Mouse (Mus musculus) cerebellum, adult (tissue): Measurements from ENCODE around the gene Vsx1.
A peak's percentile ranks its signal among the peaks of the same experiment; 100 is the strongest.

ENCODE experiments used
- ATAC-seq: cut with Nextera tagmentation; 2 replicates; pipeline ENCODE4 v1.9.2; 2017; ENCODE audit warnings: mild to moderate bottlenecking, moderate library complexity, mixed read lengths; ENCODE audit not compliant: insufficient number of reproducible peaks, low FRiP score, low TSS enrichment

The Vsx1 gene

DNA sequence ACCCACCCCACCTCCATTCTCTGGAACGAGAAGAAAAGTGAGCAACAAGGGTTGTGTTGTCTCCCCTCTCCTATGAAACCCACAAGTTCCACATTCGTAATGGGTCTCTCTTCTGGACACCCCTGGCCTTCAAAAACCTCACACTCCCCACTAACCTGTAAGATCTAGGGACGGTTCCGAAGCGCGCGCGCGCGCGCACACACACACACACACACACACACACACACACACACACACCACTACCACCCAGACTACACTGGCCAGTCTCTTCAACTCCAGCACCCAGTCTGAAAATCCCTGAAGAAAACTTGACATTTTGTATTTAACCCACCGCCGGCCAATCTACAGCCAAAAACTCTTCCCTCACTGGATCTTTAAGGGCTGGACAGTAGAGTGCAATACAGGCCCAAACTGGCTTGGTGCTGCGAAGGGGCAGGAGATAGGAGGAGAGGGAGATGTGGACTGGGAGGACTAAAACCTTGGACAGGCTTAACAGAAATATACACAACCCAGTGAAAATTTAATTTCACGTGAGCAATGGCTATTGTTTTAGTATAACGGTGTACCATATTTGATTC, at the start of gene Vsx1:
Gene Vsx1 (minus strand): TSS at position 138 of the 578 bp plus-strand sequence.
- ATAC-seq, result no peak

DNA sequence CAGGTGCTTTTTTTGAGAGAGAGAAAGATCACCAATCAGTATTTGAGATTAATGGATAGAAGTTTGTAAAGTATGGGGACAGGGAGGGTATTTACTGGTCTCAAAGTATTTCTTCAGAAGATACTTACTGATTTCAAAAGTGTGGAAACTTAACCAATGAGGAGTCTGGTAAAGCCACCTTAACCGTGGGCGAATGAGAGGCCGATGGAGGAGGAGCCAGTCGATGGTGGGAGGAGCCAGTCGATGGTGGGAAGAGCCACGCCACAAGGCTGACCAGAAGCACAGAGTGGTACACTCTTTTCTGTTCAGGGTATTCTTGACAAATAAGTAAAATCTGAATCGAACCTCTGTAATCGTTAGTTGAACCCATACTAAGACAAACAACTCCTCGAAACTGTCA, 48.7 kb upstream of the Vsx1 start:
- no peak for ATAC-seq

DNA sequence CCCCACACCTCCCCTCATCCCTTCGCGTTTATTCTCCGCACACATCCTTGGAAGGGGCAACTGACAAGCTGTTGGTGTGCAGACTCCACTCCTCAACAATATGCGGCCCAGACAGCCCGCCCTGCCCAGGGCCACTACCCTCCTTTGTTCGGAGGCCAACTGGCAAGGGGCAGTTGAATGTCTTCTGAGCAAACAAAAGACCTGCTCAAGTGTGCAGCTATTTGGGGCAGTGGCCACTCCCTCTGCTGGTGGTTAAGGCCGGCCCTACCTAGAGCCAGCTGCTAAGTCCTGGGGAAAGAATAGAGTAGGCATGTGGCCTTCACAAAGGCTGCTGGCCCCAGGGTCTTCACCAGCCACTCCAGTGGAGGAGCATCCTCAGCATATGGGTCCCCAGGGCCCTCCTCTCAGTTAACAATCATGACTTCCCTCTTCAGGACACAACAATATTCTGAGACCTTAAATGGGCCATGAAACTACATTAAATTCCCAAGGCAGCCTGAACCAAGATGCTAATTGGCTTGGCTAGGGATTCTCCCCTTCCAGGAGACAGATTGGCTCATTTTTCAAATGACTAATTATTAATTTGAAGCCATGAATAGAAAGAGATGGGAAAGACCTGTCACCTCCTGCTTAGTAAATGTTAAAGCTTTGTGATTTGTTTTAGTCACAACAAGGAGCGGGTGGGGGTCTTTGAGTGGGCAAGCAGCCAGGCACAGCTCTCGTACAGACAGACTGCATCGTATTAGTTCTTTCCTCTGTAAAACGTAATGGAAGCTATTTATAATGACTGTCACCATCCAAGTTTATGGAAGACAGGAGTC, 46.8 kb upstream of the Vsx1 start:
- ATAC-seq, result no peak

DNA sequence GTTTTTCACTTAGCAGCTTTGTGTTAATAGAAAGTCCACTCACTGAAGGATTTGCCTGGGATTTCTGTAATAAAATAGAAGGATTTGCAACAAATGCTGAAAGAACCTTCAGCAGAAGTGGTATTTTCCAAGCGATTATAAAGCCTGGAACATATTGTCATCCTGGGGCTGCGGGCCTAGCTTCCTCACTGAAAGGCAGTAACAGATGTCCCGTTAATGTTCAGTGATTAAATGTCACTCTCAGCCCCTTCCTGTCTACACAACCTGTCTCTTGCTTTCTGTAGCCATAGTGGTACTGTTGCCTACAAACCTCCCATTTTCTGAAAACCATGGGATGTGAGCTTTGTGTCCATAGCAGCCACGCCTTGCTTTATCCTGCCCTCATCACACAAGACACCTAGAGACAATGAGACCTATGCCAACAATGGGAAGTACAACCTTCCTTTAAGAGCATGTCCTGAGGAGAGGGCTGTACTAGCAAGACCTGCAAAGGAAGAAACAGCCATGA, 23.1 kb upstream of the Vsx1 start:
- no peak for ATAC-seq

DNA sequence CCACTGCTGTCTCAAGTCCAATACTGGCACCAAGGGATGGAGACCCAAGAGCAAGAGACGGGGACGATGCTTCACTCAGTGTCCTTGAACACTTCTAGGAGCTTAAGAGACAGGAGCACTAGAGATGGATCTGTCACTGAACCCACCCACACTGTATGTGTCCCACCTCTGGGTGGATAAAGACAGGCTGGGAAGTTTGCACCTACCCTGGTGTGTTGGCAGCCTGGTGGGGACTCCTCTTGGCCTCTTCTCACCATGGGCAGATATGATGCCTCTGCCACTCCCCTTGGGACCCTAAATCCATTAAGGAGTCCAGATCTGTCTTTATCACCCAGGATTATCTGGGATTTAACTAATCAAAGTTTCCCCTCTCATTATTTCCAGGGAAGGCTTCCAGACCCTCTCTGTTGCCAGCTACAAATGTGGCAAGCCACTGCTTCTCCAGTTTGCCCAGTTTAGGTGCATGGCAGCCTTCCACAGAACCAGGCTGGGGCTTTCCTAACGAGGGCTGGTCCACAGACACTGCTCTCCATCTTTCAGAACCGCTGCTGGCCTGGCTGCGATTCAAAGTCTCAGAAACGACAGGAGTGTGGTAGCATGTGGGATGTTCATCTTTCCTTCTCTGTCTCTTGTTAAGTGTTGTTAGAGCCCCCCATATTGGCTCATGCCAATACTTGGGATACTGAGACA, 2.5 kb upstream of the Vsx1 start:
- ATAC-seq, result no peak

DNA sequence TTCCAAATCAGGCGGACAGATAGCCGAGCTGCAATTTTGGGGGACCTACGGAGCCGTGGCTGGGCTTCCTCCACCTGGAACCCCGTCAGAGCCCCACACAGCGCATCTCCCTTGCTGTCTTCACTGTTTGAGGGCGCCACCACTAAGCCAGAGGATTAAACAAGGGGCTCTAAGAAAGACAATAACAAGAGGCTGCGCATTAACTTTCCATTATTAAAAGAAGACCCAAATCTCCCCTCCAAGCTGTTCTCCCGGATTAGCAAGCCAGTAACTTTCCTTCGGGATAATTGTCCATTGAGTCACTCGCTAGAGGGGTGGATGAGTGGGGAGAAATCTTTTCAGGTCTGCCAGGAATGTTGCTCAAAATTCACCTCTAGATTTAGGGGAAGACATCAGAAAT, 1.1 kb upstream of the Vsx1 start:
- no peak for ATAC-seq

DNA sequence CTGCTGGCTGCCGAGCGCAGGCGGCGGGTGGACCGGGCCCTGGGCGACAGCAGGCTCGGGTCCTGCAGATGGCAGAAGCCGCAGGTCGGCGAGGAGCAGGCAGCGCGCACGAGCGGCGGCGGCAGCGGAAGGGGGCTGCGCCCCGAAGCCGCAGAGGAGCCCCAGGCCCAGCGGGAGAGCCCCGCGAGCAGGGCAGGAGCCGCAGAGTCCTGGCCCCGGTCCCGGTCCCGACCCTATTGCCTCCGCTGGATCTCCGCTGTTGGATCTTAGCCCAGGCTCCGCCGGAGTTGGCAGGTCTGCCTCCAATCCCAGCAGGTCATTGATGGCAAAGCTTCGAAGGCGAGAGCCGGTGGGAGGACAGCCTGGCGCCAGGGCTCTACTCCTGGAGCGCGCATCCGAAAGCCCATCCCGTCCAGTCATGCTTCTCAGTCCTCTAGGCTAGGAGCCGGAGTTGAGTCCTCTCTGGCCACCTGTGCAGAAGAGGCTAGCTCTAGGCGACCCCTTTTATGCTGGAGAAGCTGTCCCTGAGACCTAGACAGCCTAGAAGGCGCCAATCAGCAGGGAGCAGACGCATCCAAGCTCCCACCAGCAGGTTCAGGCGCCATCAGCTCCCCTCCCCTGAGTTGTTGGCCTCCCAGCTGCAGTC, 496 bp downstream of the Vsx1 start:
- peak; percentile 73 for ATAC-seq

DNA sequence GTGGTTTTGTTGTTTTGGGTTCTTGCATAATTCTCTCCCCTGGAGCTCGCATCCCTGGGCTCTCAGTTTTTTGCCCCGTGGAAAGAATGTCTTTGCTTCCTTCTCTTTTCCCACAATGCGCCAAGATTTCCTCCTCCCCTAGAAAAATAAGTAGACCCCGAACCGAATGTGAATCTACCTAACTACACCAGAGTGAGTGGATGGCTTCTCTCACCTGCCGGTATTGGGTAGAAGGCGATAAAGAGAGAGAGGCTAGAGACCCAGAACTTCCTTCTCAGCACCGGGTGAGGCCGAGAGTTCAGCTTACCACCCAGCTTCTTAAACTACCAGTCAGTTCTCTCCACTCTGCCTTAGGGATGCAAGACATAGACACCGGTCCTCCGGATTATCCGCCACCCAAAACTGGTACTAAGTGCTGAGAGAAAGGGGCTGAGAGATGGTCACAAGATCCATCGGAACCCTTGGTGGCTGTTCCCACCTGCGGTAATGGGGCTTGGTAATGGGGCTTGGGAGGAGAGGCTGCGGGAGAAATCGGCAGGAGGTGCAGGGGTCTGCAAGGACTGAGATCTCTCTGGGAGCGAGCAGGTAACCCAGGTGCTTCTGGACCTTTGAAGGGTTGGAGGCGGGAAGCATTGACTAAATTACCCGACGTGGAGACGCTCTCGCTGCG, 1.2 kb downstream of the Vsx1 start:
- no peak for ATAC-seq

DNA sequence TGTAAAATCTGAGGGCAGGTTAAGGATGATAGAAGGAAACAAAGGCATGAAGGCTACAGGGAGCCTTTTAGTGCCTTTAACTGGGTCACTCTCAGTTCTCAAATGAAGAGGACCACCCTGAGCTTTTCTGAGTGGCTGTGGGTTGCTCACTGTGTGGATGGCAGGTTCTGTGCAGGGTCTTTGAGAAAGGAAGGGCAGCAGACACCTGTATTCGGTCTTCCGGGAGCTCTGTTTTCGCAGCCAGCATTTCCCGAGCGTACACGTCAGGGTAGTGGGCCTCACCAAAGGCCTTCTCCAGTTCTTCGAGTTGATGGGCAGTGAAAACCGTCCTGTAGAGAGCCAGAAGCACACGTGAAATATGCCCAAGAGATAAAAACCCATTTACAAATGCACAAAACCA, 3.8 kb downstream of the Vsx1 start:
- no peak for ATAC-seq

DNA sequence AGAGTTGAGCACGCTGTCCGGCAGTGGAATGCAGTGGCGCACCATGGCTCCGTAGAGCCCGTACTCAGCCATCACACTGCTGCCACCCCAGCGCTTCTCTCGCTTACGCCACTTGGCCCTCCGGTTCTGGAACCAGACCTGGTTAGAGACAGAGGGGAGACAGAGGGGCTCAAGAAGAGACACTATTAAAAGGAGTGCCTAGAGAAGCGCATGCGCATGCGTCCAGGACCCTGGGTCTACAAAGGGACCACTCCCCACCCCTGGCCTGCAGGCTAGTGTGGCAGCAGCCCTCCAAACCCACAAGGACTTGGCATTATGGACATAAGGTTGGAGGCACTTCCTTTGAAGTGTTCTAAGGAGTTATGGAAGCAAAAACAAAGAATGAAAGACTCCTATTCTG, 4.7 kb downstream of the Vsx1 start:
- ATAC-seq, result no peak

DNA sequence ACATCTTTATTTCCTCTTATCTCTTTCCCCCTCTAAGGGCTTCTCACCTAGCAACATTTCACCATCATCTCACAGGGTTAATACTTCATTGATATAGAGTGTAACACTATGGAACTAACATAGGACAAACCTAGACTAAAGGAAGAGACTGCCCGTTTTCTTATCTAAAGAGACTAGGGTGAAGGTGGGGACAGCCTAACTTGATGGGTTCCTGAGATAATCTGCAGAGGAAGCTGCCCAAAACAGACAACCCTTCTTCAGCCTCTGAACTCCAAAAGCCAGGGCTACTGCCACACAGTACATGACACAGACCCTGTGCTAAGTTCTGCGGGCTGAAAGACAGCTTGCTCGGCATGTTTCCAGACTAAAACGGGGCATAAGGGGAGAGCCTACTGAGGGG, 7.6 kb downstream of the Vsx1 start:
- ATAC-seq, result no peak

DNA sequence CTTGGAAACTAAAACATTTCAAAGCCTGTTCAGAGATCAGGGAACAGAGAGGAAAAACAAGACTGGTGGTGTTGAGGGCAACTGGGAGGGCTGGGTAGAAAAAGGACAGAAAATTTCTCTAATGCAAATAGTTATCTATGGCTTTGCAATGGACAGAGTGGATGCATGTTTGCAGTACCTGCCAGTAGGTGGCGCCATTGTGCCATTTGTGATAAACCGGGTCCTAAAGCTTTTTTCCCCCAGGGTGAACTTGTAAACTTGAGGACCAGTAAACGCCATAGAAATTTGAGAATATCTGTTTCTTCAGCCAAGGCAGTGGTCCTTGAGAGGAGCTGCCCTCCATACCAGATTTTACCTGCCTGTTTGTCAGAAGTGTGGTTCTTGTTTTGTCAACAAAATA, 10.8 kb downstream of the Vsx1 start:
- ATAC-seq, result no peak

DNA sequence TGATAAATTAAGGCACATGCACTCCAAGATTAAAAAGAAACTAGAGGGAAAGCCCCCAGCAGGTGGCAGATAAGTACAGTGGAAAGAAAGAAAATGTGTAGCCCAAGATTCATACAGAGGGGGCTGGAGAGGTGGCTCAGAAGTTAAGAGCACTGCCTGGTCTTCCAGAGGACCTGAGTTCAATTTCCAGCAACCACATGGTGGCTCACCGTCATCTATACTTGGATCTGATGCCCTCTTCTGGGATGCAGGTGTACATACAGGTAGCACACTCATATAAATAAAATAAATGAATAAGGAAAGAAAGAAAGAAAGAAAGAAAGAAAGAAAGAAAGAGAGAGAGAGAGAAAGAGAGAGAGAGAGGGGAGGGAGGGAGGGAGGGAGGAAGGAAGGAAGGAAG, 13.6 kb downstream of the Vsx1 start:
- no peak for ATAC-seq

DNA sequence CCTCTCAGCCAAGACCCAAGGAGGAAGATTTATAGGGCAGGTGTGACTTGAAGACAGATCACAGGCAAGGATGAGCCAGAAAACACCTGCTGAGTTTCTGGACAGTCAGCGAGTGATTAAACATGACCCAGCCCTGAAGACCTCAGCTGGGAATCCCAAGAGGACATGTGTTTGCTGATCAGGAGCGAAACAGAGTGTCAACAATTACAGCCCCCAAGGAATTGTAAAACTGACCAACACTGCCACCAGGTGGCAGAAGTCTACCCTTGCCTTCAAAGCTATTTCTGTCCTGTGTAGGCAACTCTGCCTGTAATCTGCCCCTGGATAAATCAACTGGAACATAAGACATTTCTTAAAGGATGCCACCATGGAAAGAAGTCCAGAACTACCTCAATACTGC, 14.3 kb downstream of the Vsx1 start:
- ATAC-seq, result peak; percentile 43

DNA sequence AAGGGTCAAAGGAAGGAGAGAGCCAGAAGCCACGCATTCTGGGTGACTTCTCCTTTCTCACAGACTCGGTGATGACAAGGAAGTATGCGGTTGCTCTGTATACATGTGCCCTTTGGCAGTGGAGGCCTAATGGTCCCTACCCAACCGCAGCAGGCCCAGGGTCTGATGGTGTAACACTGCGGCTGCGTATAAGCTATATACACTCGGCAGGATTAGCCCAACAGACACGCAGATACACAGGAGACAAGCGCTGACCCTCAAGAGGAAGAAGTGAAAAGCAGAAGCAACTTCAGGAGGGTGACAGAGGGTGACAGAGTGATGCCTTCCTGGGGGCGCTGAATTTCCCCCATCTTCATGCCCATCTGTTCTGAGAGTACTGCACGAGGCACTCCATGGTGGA, 15.2 kb downstream of the Vsx1 start:
- ATAC-seq, result no peak

DNA sequence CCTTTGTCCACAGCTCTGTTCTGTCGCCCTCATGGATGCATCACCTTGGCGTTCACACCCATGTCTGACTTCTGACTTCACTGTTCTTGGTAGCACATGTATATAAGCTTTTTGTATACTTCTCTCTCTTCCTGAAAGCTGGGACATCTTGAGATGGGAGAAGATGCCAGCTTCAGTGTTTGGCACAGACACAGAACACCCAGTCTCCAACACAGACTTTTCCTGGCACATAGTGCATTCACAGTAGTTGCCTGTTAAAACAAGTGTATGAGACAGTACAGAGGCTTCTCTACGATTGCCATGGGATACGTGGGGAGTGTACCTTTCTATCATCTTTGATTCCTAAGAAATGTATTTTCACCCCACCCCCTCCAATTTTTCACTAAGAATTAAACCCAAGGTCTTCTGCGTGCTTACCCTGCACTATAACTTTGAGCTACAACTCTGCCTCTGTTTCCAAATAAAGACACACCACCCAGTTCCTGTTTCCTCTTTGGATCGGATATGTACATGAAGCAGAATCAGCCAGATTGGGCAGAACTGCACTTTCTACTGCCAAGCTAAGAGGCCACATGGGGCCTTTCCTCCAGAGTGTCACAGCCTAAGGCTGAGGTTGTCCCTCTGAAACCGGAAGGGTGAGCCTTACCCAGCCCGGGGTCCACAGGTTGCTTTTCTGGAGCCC, 17.4 kb downstream of the Vsx1 start:
- no peak for ATAC-seq

DNA sequence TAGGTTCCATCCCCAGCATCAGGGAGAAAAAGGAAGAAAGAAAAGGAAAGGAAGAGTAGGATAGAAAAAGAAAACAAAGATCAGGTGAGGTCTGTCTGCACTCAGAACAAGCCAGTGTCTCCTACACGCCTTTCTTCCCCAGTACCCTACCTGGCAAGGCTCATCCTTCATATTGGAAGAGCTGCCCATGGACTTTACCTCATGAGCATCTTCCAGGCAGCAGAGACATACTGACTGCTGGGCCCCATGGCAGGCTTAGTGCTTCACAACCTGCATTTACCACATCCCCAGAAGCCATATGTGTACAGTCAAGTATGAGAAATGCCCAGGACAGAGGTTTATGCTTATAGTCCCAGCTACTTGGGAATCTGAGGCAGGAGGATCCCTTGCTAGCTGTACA, 18.2 kb downstream of the Vsx1 start:
- no peak for ATAC-seq

DNA sequence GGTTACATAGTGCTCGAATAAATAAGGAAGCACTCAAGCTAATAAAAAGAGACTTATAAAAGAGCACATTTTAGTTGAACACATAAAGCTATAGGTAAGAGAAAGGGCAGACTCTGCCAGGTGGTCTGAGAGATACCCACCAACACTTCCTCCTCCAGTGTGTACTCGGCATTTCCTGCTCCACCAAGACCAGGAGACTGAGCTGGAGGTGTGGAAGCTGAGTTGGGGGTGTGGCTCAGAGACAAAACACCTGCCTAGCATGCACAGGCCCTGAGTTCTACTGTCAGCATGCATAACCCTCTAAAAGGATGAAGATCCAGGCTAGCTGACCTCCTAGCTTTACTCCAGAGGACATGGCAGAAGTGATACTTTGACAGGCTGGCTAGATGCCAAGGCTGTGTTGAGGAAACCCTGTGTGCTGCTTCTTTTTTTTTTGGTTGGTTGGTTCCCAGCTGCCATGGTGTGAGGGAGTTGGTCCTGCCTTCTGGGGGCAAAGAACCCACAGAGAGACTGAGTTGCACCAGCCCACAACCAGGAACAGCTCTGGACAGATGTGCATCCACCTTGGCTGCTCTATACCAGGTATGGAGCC, 19.6 kb downstream of the Vsx1 start:
- ATAC-seq, result no peak

DNA sequence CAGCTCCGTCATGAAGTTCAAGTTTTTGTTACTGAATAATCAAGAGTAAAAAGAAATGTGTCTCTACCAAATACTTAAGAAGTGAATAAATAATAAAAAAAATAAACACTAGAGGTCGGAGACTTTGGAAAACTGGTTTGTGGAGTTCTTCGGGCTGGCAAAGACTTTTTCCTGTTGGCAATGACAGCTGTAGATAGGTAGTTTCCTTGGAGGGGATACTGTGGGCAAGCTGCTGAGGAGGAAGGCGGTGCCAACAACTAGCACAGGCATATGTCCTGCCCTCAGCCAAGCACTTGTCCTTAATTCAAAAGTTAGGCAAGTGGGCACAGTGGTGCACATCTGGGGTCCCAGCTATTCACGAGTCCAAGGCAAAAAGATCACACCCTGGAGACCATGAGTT, 20.2 kb downstream of the Vsx1 start:
- no peak for ATAC-seq
